Mouse (Mus musculus): ENCODE data around the gene 2900026A02Rik. TPM values are rescaled to one million over a fixed set of nuclear protein-coding genes. Genes with fewer than 3 reads are reported as not detected.
A peak's percentile ranks its signal among the peaks of the same experiment; 100 is the strongest.

2900026A02Rik gene
- polyA plus RNA-seq, 1 experiment, result 70.8 TPM

GRCm38 (mm10) chr5:113204193-113204592 lies 16.8 kb downstream of the 2900026A02Rik start:
- no peaks in the 10 kb centered on the region for H3K27me3 ChIP-seq (ENCODE audit: control insufficient read depth, insufficient read depth, low read length)
- no peak for TF ChIP-seq POLR2A (IDR thresholded peaks at IDR 0.05; ENCODE audit: low read depth, low read length)
- no peak for TF ChIP-seq CTCF (IDR thresholded peaks at IDR 0.05; ENCODE audit: extremely low read depth, insufficient read length, insufficient replicate concordance, low read depth, low read length)
- WGBS, result 77% methylated on average over 9 of the region's 9 CpGs
- peaks cover 33% of the 10 kb centered on the region for H3K36me3 ChIP-seq (ENCODE audit: control insufficient read depth, insufficient read depth, low read length)
- H3K4me1 ChIP-seq (ENCODE audit: control insufficient read depth, insufficient read depth, insufficient read length, low read length), result peaks cover 32% of the 10 kb centered on the region
- no peak overlapping the region for H3K27ac ChIP-seq (ENCODE audit: insufficient read depth, low read depth, low read length)
- H3K4me3 ChIP-seq (ENCODE audit: low read depth, low read length), result no peak overlapping the region

GRCm38 (mm10) chr5:113199772-113200134 lies 21.3 kb downstream of the 2900026A02Rik start:
- Histone ChIP-seq H3K36me3 (ENCODE audit: control insufficient read depth, insufficient read depth, low read length) (peaks cover 34% of the 10 kb centered on the region), H3K4me1 (ENCODE audit: control insufficient read depth, insufficient read depth, insufficient read length, low read length) (peaks cover 3% of the 10 kb centered on the region), H3K4me3 (ENCODE audit: low read depth, low read length) (no peak overlapping the region), H3K27ac (ENCODE audit: insufficient read depth, low read depth, low read length) (0 out of 2 replicates have a peak overlapping the region, but pooled peaks have one; percentile 11), H3K27me3 (ENCODE audit: control insufficient read depth, insufficient read depth, low read length) (no peaks in the 10 kb centered on the region)
- whole genome bisulfite sequencing, result 89% methylated on average over 10 of the region's 10 CpGs
- TF ChIP-seq CTCF (IDR thresholded peaks at IDR 0.05; ENCODE audit: extremely low read depth, insufficient read length, insufficient replicate concordance, low read depth, low read length) (no peak), POLR2A (IDR thresholded peaks at IDR 0.05; ENCODE audit: low read depth, low read length) (no peak)

- 67% methylated on average over 8 of the region's 8 CpGs for WGBS
- Histone ChIP-seq H3K27ac (ENCODE audit: insufficient read depth, low read depth, low read length) (peak overlapping the region; percentile 7; the same call in 1 of the 2 replicates), H3K36me3 (ENCODE audit: control insufficient read depth, insufficient read depth, low read length) (peaks cover 35% of the 10 kb centered on the region), H3K27me3 (ENCODE audit: control insufficient read depth, insufficient read depth, low read length) (no peaks in the 10 kb centered on the region), H3K4me3 (ENCODE audit: low read depth, low read length) (no peak overlapping the region), H3K4me1 (ENCODE audit: control insufficient read depth, insufficient read depth, insufficient read length, low read length) (peaks cover 3% of the 10 kb centered on the region)
- TF ChIP-seq CTCF (IDR thresholded peaks at IDR 0.05; ENCODE audit: extremely low read depth, insufficient read length, insufficient replicate concordance, low read depth, low read length) (no peak), POLR2A (IDR thresholded peaks at IDR 0.05; ENCODE audit: low read depth, low read length) (no peak)
Observed at GRCm38 (mm10) chr5:113199126-113199771, 21.8 kb downstream of the 2900026A02Rik start.

GRCm38 (mm10) chr5:113196916-113197794 lies 23.9 kb downstream of the 2900026A02Rik start:
- TF ChIP-seq POLR2A (IDR thresholded peaks at IDR 0.05; ENCODE audit: low read depth, low read length) (no peak), CTCF (IDR thresholded peaks at IDR 0.05; ENCODE audit: extremely low read depth, insufficient read length, insufficient replicate concordance, low read depth, low read length) (no peak)
- Histone ChIP-seq H3K4me3 (ENCODE audit: low read depth, low read length) (no peak overlapping the region), H3K36me3 (ENCODE audit: control insufficient read depth, insufficient read depth, low read length) (peaks cover 39% of the 10 kb centered on the region), H3K27me3 (ENCODE audit: control insufficient read depth, insufficient read depth, low read length) (no peaks in the 10 kb centered on the region), H3K4me1 (ENCODE audit: control insufficient read depth, insufficient read depth, insufficient read length, low read length) (peaks cover 3% of the 10 kb centered on the region), H3K27ac (ENCODE audit: insufficient read depth, low read depth, low read length) (0 out of 2 replicates have a peak overlapping the region, but pooled peaks have one; percentile 29)
- WGBS, result 65% methylated on average over 9 of the region's 9 CpGs

GRCm38 (mm10) chr5:113195907-113196306 lies 25.1 kb downstream of the 2900026A02Rik start:
- TF ChIP-seq CTCF (IDR thresholded peaks at IDR 0.05; ENCODE audit: extremely low read depth, insufficient read length, insufficient replicate concordance, low read depth, low read length) (no peak), POLR2A (IDR thresholded peaks at IDR 0.05; ENCODE audit: low read depth, low read length) (no peak)
- 87% methylated on average over 6 of the region's 6 CpGs for WGBS
- H3K4me3 ChIP-seq (ENCODE audit: low read depth, low read length), result no peak overlapping the region
- no peaks in the 10 kb centered on the region; the same call in 1 of the 2 replicates for H3K4me1 ChIP-seq (ENCODE audit: control insufficient read depth, insufficient read depth, insufficient read length, low read length)
- H3K27me3 ChIP-seq (ENCODE audit: control insufficient read depth, insufficient read depth, low read length), result no peaks in the 10 kb centered on the region
- no peak overlapping the region for H3K27ac ChIP-seq (ENCODE audit: insufficient read depth, low read depth, low read length)
- H3K36me3 ChIP-seq (ENCODE audit: control insufficient read depth, insufficient read depth, low read length), result peaks cover 44% of the 10 kb centered on the region

GRCm38 (mm10) chr5:113195451-113195850 lies 25.6 kb downstream of the 2900026A02Rik start:
- no peak overlapping the region for H3K27ac ChIP-seq (ENCODE audit: insufficient read depth, low read depth, low read length)
- 79% methylated on average over 12 of the region's 12 CpGs for WGBS
- H3K4me3 ChIP-seq (ENCODE audit: low read depth, low read length), result no peak overlapping the region
- H3K36me3 ChIP-seq (ENCODE audit: control insufficient read depth, insufficient read depth, low read length), result peaks cover 47% of the 10 kb centered on the region
- no peaks in the 10 kb centered on the region; the same call in none of the 2 replicates for H3K4me1 ChIP-seq (ENCODE audit: control insufficient read depth, insufficient read depth, insufficient read length, low read length)
- H3K27me3 ChIP-seq (ENCODE audit: control insufficient read depth, insufficient read depth, low read length), result no peaks in the 10 kb centered on the region
- TF ChIP-seq POLR2A (IDR thresholded peaks at IDR 0.05; ENCODE audit: low read depth, low read length), result no peak
- TF ChIP-seq CTCF (IDR thresholded peaks at IDR 0.05; ENCODE audit: extremely low read depth, insufficient read length, insufficient replicate concordance, low read depth, low read length), result no peak

- Histone ChIP-seq H3K27ac (ENCODE audit: insufficient read depth, low read depth, low read length) (no peak overlapping the region), H3K36me3 (ENCODE audit: control insufficient read depth, insufficient read depth, low read length) (peaks cover 63% of the 10 kb centered on the region), H3K27me3 (ENCODE audit: control insufficient read depth, insufficient read depth, low read length) (no peaks in the 10 kb centered on the region), H3K4me3 (ENCODE audit: low read depth, low read length) (0 out of 2 replicates have a peak overlapping the region, but pooled peaks have one; percentile 4), H3K4me1 (ENCODE audit: control insufficient read depth, insufficient read depth, insufficient read length, low read length) (no peaks in the 10 kb centered on the region; the same call in none of the 2 replicates)
- WGBS, result 93% methylated on average over 18 of the region's 18 CpGs
- TF ChIP-seq CTCF (IDR thresholded peaks at IDR 0.05; ENCODE audit: extremely low read depth, insufficient read length, insufficient replicate concordance, low read depth, low read length), result no peak
- no peak for TF ChIP-seq POLR2A (IDR thresholded peaks at IDR 0.05; ENCODE audit: low read depth, low read length)
Observed at GRCm38 (mm10) chr5:113193762-113194161, 27.3 kb downstream of the 2900026A02Rik start.

Data from small intestine, adult 2 months (tissue).